Mouse (Mus musculus): ENCODE results near the gene Olfr1032. TPM values are rescaled to one million over a fixed set of nuclear protein-coding genes. Genes with fewer than 3 reads are reported as not detected.

The Olfr1032 gene
- polyA plus RNA-seq (2012; rRNA removed) = not detected in 2 replicates

GRCm38 (mm10) chr2:86005240-86005639, at the start of gene Olfr1032:
TSS of gene Olfr1032 (plus strand) at chr2:86005540.

GRCm38 (mm10) chr2:85973595-85973994, 31.7 kb upstream of the Olfr1032 start, which contains the start of gene Olfr1029:
TSS of gene Olfr1029 (plus strand) at chr2:85973895.

GRCm38 (mm10) chr2:85978976-85979375, 26.4 kb upstream of the Olfr1032 start, which contains the start of gene Olfr1030:
TSS of gene Olfr1030 (plus strand) at chr2:85979276.

GRCm38 (mm10) chr2:85990004-85990403, 15.3 kb upstream of the Olfr1032 start, which contains the start of gene Olfr1031:
TSS of gene Olfr1031 (plus strand) at chr2:85990304.

GRCm38 (mm10) chr2:86020406-86020805, 15.1 kb downstream of the Olfr1032 start, which contains the start of gene Olfr1033:
TSS of gene Olfr1033 (plus strand) at chr2:86020633.

GRCm38 (mm10) chr2:86045561-86045960, 40.2 kb downstream of the Olfr1032 start, which contains the start of gene Olfr1034:
TSS of gene Olfr1034 (plus strand) at chr2:86045861.

Other genes with a start within 250 kb of the Olfr1032 start
- gene Olfr1012, start 242.8 kb upstream of the Olfr1032 start, polyA plus RNA-seq (2012; rRNA removed) = not detected in 2 replicates
- gene Olfr1013, start 238.4 kb upstream of the Olfr1032 start, polyA plus RNA-seq (2012; rRNA removed) = not detected in 2 replicates
- gene Olfr1014, start 232.8 kb upstream of the Olfr1032 start, polyA plus RNA-seq (2012; rRNA removed) = not detected in 2 replicates
- gene Olfr1015, start 223.5 kb upstream of the Olfr1032 start, polyA plus RNA-seq (2012; rRNA removed) = not detected in 2 replicates
- not detected in 2 replicates for gene Olfr1016, start 203.0 kb upstream of the Olfr1032 start, polyA plus RNA-seq (2012; rRNA removed)
- not detected in 2 replicates for gene Olfr1018, start 187.1 kb upstream of the Olfr1032 start, polyA plus RNA-seq (2012; rRNA removed)
- not detected in 2 replicates for gene Olfr1019, start 160.1 kb upstream of the Olfr1032 start, polyA plus RNA-seq (2012; rRNA removed)
- gene Olfr1020, start 158.5 kb upstream of the Olfr1032 start, polyA plus RNA-seq (2012; rRNA removed) = not detected in 2 replicates
- gene Olfr1022, start 136.9 kb upstream of the Olfr1032 start, polyA plus RNA-seq (2012; rRNA removed) = not detected in 2 replicates
- gene Olfr1023, start 119.9 kb upstream of the Olfr1032 start, polyA plus RNA-seq (2012; rRNA removed) = not detected in 2 replicates
- not detected in 2 replicates for gene Olfr1024, start 100.5 kb upstream of the Olfr1032 start, polyA plus RNA-seq (2012; rRNA removed)
- gene Olfr1025-ps1, start 90.3 kb upstream of the Olfr1032 start, polyA plus RNA-seq (2012; rRNA removed) = not detected in 2 replicates
- gene Olfr1026, start 84.0 kb upstream of the Olfr1032 start, polyA plus RNA-seq (2012; rRNA removed) = not detected in 2 replicates
- not detected in 2 replicates for gene Olfr1028, start 55.1 kb upstream of the Olfr1032 start, polyA plus RNA-seq (2012; rRNA removed)
- gene Olfr1029, start 31.6 kb upstream of the Olfr1032 start, polyA plus RNA-seq (2012; rRNA removed) = 0.29 and 0.58 TPM in 2 replicates
- gene Olfr1030, start 26.3 kb upstream of the Olfr1032 start, polyA plus RNA-seq (2012; rRNA removed) = 0.03 and 0.05 TPM in 2 replicates
- not detected in 2 replicates for gene Olfr1031, start 15.2 kb upstream of the Olfr1032 start, polyA plus RNA-seq (2012; rRNA removed)
- 1.4 and 1.5 TPM in 2 replicates for gene Olfr1033, start 15.1 kb downstream of the Olfr1032 start, polyA plus RNA-seq (2012; rRNA removed)
- 0.37 and 0.41 TPM in 2 replicates for gene Olfr1034, start 40.3 kb downstream of the Olfr1032 start, polyA plus RNA-seq (2012; rRNA removed)
- gene Olfr1036, start 68.5 kb downstream of the Olfr1032 start, polyA plus RNA-seq (2012; rRNA removed) = not detected in 2 replicates
- not detected in 2 replicates for gene Olfr1037, start 81.8 kb downstream of the Olfr1032 start, polyA plus RNA-seq (2012; rRNA removed)
- gene Olfr1039, start 130.4 kb downstream of the Olfr1032 start, polyA plus RNA-seq (2012; rRNA removed) = not detected in 2 replicates
- gene Olfr1040, start 141.2 kb downstream of the Olfr1032 start, polyA plus RNA-seq (2012; rRNA removed) = not detected in 2 replicates
- not detected in 2 replicates for gene Olfr1042, start 156.3 kb downstream of the Olfr1032 start, polyA plus RNA-seq (2012; rRNA removed)
- not detected in 2 replicates for gene Olfr1043, start 162.0 kb downstream of the Olfr1032 start, polyA plus RNA-seq (2012; rRNA removed)
- gene Olfr1044, start 172.3 kb downstream of the Olfr1032 start, polyA plus RNA-seq (2012; rRNA removed) = not detected in 2 replicates
- not detected in 2 replicates for gene Olfr52, start 180.1 kb downstream of the Olfr1032 start, polyA plus RNA-seq (2012; rRNA removed)
- not detected in 2 replicates for gene Olfr1045, start 197.5 kb downstream of the Olfr1032 start, polyA plus RNA-seq (2012; rRNA removed)
- gene Olfr1046, start 213.8 kb downstream of the Olfr1032 start, polyA plus RNA-seq (2012; rRNA removed) = not detected in 2 replicates
- gene Olfr1047, start 225.9 kb downstream of the Olfr1032 start, polyA plus RNA-seq (2012; rRNA removed) = not detected in 2 replicates
- not detected in 2 replicates for gene Olfr1048, start 234.7 kb downstream of the Olfr1032 start, polyA plus RNA-seq (2012; rRNA removed)